Mouse (Mus musculus): ENCODE results near the gene Rpp40. TPM values are rescaled to one million over a fixed set of nuclear protein-coding genes. Genes with fewer than 3 reads are reported as not detected.

Rpp40 gene
- polyA plus RNA-seq, 1 experiment from 2014 or later: 14.3 TPM

GRCm38 (mm10) chr13:35851581-35851980 lies 54.6 kb downstream of the Rpp40 start:
- no peak overlapping the region for H3K27ac ChIP-seq (replicated peaks)
- no peak overlapping the region for H3K4me3 ChIP-seq (replicated peaks)
- no peaks in the 10 kb centered on the region for H3K9me3 ChIP-seq (replicated peaks)
- ATAC-seq (ENCODE audit: insufficient number of reproducible peaks, low FRiP score, low TSS enrichment, low read depth): no peak
- 94% methylated on average over 6 of the region's 6 CpGs for WGBS
- no peaks in the 10 kb centered on the region for H3K27me3 ChIP-seq
- peaks cover 4% of the 10 kb centered on the region; the same call in 1 of the 2 replicates for H3K36me3 ChIP-seq
- peaks cover 11% of the 10 kb centered on the region for H3K4me1 ChIP-seq
- H3K4me2 ChIP-seq (replicated peaks): no peak overlapping the region
- no peak overlapping the region for H3K9ac ChIP-seq

- H3K4me3 ChIP-seq (replicated peaks): no peak overlapping the region
- no peak overlapping the region for H3K4me2 ChIP-seq (replicated peaks)
- no peak overlapping the region for H3K9ac ChIP-seq
- no peaks in the 10 kb centered on the region for H3K27me3 ChIP-seq
- no peaks in the 10 kb centered on the region for H3K36me3 ChIP-seq
- no peaks in the 10 kb centered on the region for H3K9me3 ChIP-seq (replicated peaks)
- peaks cover 17% of the 10 kb centered on the region for H3K4me1 ChIP-seq
- H3K27ac ChIP-seq (replicated peaks): no peak overlapping the region
- ATAC-seq (ENCODE audit: insufficient number of reproducible peaks, low FRiP score, low TSS enrichment, low read depth): no peak
- 78% methylated on average over 3 of the region's 3 CpGs for WGBS
These were observed 57.5 kb downstream of the Rpp40 start for GRCm38 (mm10) chr13:35848694-35849093.

DNA sequence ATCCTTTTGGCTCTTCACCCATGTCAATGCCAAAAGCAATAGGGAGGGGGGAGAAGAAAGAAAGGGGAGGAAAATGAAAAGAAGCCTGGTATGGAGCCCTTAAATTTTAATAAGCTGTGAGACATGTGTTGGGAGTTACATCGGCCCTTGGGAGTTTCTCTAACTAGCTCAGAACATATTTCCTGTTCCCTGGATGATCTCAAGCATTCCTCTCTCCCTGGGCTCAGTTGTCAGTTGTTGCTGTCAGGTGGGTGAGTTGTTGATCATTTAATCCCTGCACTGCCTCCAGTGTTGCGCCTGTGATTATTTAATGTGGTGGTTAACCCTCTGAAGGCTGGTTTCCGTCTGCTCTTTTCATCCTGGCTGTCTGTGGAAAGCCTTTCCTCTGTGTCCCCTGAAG lies 60.9 kb downstream of the Rpp40 start:
- Histone ChIP-seq H3K9ac (no peak overlapping the region), H3K36me3 (no peaks in the 10 kb centered on the region; the same call in 1 of the 2 replicates), H3K27ac (replicated peaks) (no peak overlapping the region), H3K9me3 (replicated peaks) (no peaks in the 10 kb centered on the region), H3K4me3 (replicated peaks) (no peak overlapping the region), H3K4me1 (peaks cover 13% of the 10 kb centered on the region), H3K4me2 (replicated peaks) (no peak overlapping the region), H3K27me3 (no peaks in the 10 kb centered on the region)
- ATAC-seq (ENCODE audit: insufficient number of reproducible peaks, low FRiP score, low TSS enrichment, low read depth): 0 out of 2 replicates have a peak, but pooled peaks have one; percentile 39
- 26% methylated on average over 3 of the region's 3 CpGs for WGBS

Other genes with a start within 250 kb of the Rpp40 start
- 13.5 and 15.9 TPM in 2 replicates for gene Cdyl, start 246.5 kb downstream of the Rpp40 start, polyA plus RNA-seq (2015; fragmentation: Nextera tagmentation; extraction: Ambion mirVana)
- gene Ppp1r3g, start 52.5 kb upstream of the Rpp40 start, polyA plus RNA-seq (2015; fragmentation: Nextera tagmentation; extraction: Ambion mirVana): 1.1 and 1.5 TPM in 2 replicates
- 34.1 and 36.0 TPM in 2 replicates for gene Fars2, start 211.1 kb upstream of the Rpp40 start, polyA plus RNA-seq (2015; fragmentation: Nextera tagmentation; extraction: Ambion mirVana)
- gene Lyrm4, start 211.2 kb upstream of the Rpp40 start, polyA plus RNA-seq (2015; fragmentation: Nextera tagmentation; extraction: Ambion mirVana): 21.3 and 22.1 TPM in 2 replicates

Data from embryonic facial prominence, embryonic 15.5 days (tissue).